ENCODE assay signal across 15 mouse cellular contexts in the genomic region with DNA sequence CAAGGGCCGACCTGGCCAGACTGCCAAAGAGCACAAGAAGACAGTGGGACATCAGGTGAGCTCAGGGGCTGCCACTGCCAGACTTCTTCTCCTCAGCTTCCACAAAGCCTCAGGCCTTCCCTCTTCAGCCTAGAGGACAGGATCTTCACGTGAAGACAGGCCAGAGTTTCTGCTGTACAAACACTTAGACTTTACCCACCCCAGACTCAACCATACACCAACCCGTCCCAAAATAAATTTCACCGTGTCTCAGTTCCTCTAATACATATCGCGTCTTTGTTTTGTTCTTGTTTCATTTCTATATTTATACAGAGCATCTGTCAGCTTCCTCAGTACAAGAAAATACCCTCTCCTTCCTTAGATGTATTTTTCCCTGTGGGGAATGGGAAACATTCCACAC.
DNase-seq lines count a peak whose midpoint lies in the region; ATAC-seq lines count a peak whose summit lies in the region.
"Had no signal": no experiment of that assay in that cellular context is flagged by ENCODE, and none has a peak within 500 bp of the region (broad histone marks: within the 10 kb centered on the region; RNA-seq: fewer than 3 reads in every experiment).

No protein-coding gene starts in this region.

- H3K9me3 ChIP-seq in heart, embryonic 16.5 days (replicated peaks; ENCODE audit: control insufficient read depth, low read length), result no peaks in the 10 kb centered on the region
- no peaks in the 10 kb centered on the region for H3K9me3 ChIP-seq in heart, embryonic 11.5 days (replicated peaks; ENCODE audit: control insufficient read depth, low read length)
- no peaks in the 10 kb centered on the region for H3K9me3 ChIP-seq in hindbrain, embryonic 16.5 days (ENCODE audit: control insufficient read depth, low read length)
- H3K9me3 ChIP-seq in midbrain, embryonic 14.5 days (ENCODE audit: control insufficient read depth, low read length), result no peaks in the 10 kb centered on the region
- H3K9me3 ChIP-seq: hindbrain, embryonic 15.5 days; limb, embryonic 13.5 days; neural tube, embryonic 13.5 days had no signal

- no peak overlapping the region for H3K4me2 ChIP-seq in heart, embryonic 16.5 days (ENCODE audit: low read depth, low read length)
- H3K4me2 ChIP-seq in heart, embryonic 11.5 days, result no peak overlapping the region
- H3K4me2 ChIP-seq in hindbrain, embryonic 16.5 days (ENCODE audit: low read length), result no peak overlapping the region
- H3K4me2 ChIP-seq in midbrain, embryonic 14.5 days (ENCODE audit: low read length), result no peak overlapping the region
- H3K4me2 ChIP-seq: hindbrain, embryonic 15.5 days; limb, embryonic 13.5 days; neural tube, embryonic 13.5 days had no signal

- peak overlapping the region; percentile 23; the same call in 1 of the 2 replicates for H3K27ac ChIP-seq in heart, embryonic 16.5 days (ENCODE audit: low read length)
- H3K27ac ChIP-seq in heart, embryonic 11.5 days (ENCODE audit: low read depth, low read length), result no peak overlapping the region
- H3K27ac ChIP-seq in hindbrain, embryonic 16.5 days (ENCODE audit: low read depth, low read length), result no peak overlapping the region
- no peak overlapping the region for H3K27ac ChIP-seq in midbrain, embryonic 14.5 days (replicated peaks; ENCODE audit: low read depth, low read length)
- H3K27ac ChIP-seq: hindbrain, embryonic 15.5 days; limb, embryonic 13.5 days; neural tube, embryonic 13.5 days; stomach, postnatal 0 days had no signal

- no peaks in the 10 kb centered on the region for H3K27me3 ChIP-seq in heart, embryonic 16.5 days (ENCODE audit: control insufficient read depth, insufficient read depth, low read length)
- no peaks in the 10 kb centered on the region for H3K27me3 ChIP-seq in heart, embryonic 11.5 days (ENCODE audit: control insufficient read depth, insufficient read depth, low read length)
- H3K27me3 ChIP-seq in hindbrain, embryonic 16.5 days (replicated peaks; ENCODE audit: control insufficient read depth, insufficient read depth, low read length), result no peaks in the 10 kb centered on the region
- H3K27me3 ChIP-seq in midbrain, embryonic 14.5 days (ENCODE audit: control insufficient read depth, insufficient read depth, low read length), result no peaks in the 10 kb centered on the region
- H3K27me3 ChIP-seq: hindbrain, embryonic 15.5 days; limb, embryonic 13.5 days; neural tube, embryonic 13.5 days had no signal

- no peak for ATAC-seq in heart, embryonic 16.5 days (replicated peaks; ENCODE audit: extremely low read depth, insufficient read depth, low FRiP score)
- no peak for ATAC-seq in heart, embryonic 11.5 days (replicated peaks; ENCODE audit: insufficient number of reproducible peaks, low FRiP score, low TSS enrichment)
- peak; percentile 79 for ATAC-seq in megakaryocyte, adult 5-6 weeks (ENCODE audit: poor library complexity, severe bottlenecking)
- no peak for ATAC-seq in hindbrain, embryonic 16.5 days
- ATAC-seq in midbrain, embryonic 14.5 days (ENCODE audit: low FRiP score, low TSS enrichment), result no peak
- ATAC-seq: midbrain, embryonic 16.5 days had no signal

- H3K9ac ChIP-seq in heart, embryonic 16.5 days (ENCODE audit: low read length), result no peak overlapping the region
- no peak overlapping the region for H3K9ac ChIP-seq in heart, embryonic 11.5 days (ENCODE audit: low read depth, low read length)
- no peak overlapping the region for H3K9ac ChIP-seq in hindbrain, embryonic 16.5 days (ENCODE audit: low read depth, low read length)
- no peak overlapping the region for H3K9ac ChIP-seq in midbrain, embryonic 14.5 days (replicated peaks; ENCODE audit: low read length)
- H3K9ac ChIP-seq: hindbrain, embryonic 15.5 days; limb, embryonic 13.5 days; neural tube, embryonic 13.5 days had no signal

- peak; percentile 29 to 48 for DNase-seq in spleen, adult 18-20 months
- no peak for DNase-seq in spleen, adult 12 weeks (ENCODE audit: low spot score)
- peak; percentile 61 for DNase-seq in telencephalon, adult 2 months (ENCODE audit: low read depth, low spot score)
- no peak for DNase-seq in midbrain, embryonic 14.5 days
- DNase-seq: cerebellum, postnatal 36 days; kidney, adult 8-10 months had no signal

- H3K36me3 ChIP-seq in heart, embryonic 16.5 days (ENCODE audit: control insufficient read depth, insufficient read depth), result peaks cover 9% of the 10 kb centered on the region
- peaks cover 3% of the 10 kb centered on the region; the same call in 1 of the 2 replicates for H3K36me3 ChIP-seq in heart, embryonic 11.5 days (ENCODE audit: control insufficient read depth, insufficient read depth, low read length)
- peaks cover 22% of the 10 kb centered on the region for H3K36me3 ChIP-seq in hindbrain, embryonic 16.5 days (ENCODE audit: control insufficient read depth, insufficient read depth, low read length)
- H3K36me3 ChIP-seq in midbrain, embryonic 14.5 days (ENCODE audit: control insufficient read depth, insufficient read depth, low read length), result peaks cover 64% of the 10 kb centered on the region

- WGBS in heart, embryonic 16.5 days, result 56% methylated on average over 6 of the region's 6 CpGs
- 82% methylated on average over 6 of the region's 6 CpGs for WGBS in heart, embryonic 11.5 days (ENCODE audit: insufficient replicate concordance)
- WGBS in hindbrain, embryonic 16.5 days, result 80% methylated on average over 6 of the region's 6 CpGs
- WGBS in midbrain, embryonic 14.5 days, result 94% methylated on average over 6 of the region's 6 CpGs

- peaks cover 8% of the 10 kb centered on the region; the same call in 1 of the 2 replicates for H3K4me1 ChIP-seq in heart, embryonic 16.5 days (ENCODE audit: control insufficient read depth, insufficient read depth, low read length)
- H3K4me1 ChIP-seq in heart, embryonic 11.5 days (ENCODE audit: control insufficient read depth, insufficient read depth, low read length), result 0 out of 2 replicates have a peak, but pooled peaks cover 4% of the 10 kb centered on the region
- H3K4me1 ChIP-seq in hindbrain, embryonic 16.5 days (ENCODE audit: control insufficient read depth, insufficient read depth, low read depth, low read length), result no peaks in the 10 kb centered on the region
- H3K4me1 ChIP-seq in midbrain, embryonic 14.5 days (ENCODE audit: control insufficient read depth, insufficient read depth, low read length), result no peaks in the 10 kb centered on the region
- H3K4me1 ChIP-seq: hindbrain, embryonic 15.5 days; limb, embryonic 13.5 days; neural tube, embryonic 13.5 days had no signal

- H3K4me3 ChIP-seq in heart, embryonic 16.5 days (ENCODE audit: low read length), result no peak overlapping the region
- no peak overlapping the region for H3K4me3 ChIP-seq in heart, embryonic 11.5 days (ENCODE audit: low read depth, low read length)
- no peak overlapping the region for H3K4me3 ChIP-seq in hindbrain, embryonic 16.5 days (ENCODE audit: low read length)
- no peak overlapping the region for H3K4me3 ChIP-seq in midbrain, embryonic 14.5 days (replicated peaks; ENCODE audit: low read depth, low read length)
- H3K4me3 ChIP-seq: hindbrain, embryonic 15.5 days; limb, embryonic 13.5 days; neural tube, embryonic 13.5 days had no signal

Comparison
In these comparisons a context has a peak if more than half of its experiments do, and no peak if none do; other contexts are left out.
1. DNase-seq: peak in spleen, adult 18-20 months (2 of 2) and telencephalon, adult 2 months (single experiment); none in spleen, adult 12 weeks (single experiment) and midbrain, embryonic 14.5 days (single experiment).